Mouse (Mus musculus) frontal cortex, postnatal 25 days (tissue): ENCODE measurements around the gene Kcnh2.

ENCODE experiments used
- DNase-seq, 2 experiments: peaks; one replicate each; pipeline ENCODE4 v3.0.0; 2022; ENCODE audit warnings: low spot score in 2 of 2

The Kcnh2 gene

DNA sequence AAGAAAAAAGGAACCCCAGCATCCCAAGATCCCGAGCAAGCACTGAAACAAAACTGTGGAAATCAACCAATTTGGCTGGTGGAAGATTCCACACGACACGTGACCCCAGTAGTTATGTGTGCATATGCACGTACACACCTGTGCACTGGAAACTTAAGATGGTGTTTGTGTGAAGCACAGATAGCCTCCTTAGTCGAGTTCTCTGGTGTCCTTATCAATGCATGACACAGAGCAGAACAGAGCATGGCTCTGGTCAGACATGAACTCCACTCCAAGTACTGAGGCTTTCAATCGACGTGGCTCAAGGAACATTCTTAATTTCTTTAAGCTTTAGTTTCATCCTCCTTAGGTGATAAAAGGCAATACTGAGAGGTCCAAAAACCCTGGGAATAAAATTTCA lies 5.1 kb downstream of the Kcnh2 start:
- DNase-seq = no peak

DNA sequence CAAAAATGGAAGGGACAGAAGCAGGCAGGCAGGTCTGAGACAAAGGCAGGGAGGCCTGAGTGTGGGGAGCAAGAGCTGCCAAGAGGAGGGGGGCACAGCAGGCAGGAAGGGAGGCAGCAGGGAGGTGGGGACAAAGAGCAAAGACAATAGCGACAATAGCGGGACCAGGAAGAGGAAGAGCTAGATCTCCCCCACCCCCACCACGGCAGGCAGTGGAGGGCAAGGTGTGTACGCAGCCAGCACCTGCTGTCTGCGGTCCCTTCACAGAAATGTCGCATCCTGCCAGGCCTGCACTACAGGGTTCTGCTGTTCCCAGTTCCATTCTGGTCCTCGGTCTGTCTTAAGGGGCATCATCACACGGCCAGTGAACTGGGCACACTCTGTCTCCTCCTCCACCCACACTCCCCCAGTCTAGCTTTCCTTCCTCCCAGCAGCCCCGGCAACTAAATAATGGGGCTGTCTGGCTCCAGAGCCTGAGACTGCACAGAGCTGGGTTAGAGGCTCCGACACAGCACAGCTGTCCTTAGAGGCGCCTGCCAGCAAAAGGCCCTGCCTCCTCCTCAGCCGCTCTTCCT lies 6.8 kb downstream of the Kcnh2 start:
- no peak for DNase-seq

DNA sequence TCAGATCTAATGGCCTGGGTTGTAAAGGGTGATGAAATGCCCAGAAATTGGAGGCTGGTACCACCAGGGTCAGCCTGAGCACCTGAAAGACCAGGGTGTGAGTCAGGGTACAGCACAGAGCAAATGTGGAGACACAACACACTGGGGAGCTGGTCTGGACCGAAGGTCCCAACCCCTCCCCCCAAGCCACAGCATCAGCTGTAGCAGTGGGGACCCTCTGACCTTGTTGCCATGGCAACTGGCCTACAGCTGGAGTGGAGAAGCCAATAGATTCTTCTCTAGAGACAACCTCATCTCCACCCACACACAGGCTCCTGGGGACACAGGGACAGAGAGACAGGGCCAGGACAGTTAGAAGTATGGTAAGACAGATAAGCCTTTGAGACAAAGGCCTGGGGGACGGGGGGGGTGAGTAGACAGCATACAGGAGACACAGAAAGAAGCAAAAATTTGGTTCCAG lies 7.4 kb downstream of the Kcnh2 start:
- no peak for DNase-seq

DNA sequence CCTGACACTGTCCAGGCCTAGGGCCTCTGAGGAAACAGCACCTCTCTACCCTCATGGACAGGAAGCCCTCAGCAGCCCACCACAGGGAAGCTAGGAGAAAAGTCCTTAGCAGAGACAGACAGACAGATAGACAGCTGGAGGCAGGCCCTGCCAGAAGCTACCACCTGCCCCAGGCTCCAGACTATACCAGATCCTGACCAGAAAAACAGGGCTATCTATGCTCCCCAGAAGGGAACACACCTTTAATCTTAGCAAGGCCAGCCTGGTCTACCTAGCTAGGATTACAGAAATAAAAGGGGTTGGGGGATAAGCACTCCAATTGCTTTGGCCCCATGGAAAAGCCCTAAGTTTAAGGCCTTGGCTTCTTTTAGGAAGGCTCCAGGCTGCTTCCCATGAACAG lies 8.0 kb downstream of the Kcnh2 start:
- DNase-seq = no peak

DNA sequence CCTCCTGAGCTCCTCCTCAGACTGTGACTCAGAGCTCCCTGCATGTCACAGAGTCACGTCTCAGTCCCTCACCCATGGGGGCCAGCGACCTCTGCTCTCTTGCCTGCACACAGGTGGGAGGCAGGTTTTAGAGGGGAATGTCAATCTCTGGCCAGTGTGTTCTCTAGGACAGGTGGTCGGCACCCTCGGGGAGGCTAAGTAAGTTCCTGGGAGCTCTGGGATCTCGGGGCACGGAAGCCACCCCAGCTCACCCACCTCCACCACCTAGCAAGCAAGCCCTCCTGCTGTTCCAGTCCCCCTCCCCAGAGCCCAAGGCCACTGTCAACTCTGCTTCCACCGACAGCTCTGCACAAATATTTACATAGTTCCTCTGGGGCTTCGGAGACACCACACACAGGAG lies 8.4 kb downstream of the Kcnh2 start:
- DNase-seq = no peak

DNA sequence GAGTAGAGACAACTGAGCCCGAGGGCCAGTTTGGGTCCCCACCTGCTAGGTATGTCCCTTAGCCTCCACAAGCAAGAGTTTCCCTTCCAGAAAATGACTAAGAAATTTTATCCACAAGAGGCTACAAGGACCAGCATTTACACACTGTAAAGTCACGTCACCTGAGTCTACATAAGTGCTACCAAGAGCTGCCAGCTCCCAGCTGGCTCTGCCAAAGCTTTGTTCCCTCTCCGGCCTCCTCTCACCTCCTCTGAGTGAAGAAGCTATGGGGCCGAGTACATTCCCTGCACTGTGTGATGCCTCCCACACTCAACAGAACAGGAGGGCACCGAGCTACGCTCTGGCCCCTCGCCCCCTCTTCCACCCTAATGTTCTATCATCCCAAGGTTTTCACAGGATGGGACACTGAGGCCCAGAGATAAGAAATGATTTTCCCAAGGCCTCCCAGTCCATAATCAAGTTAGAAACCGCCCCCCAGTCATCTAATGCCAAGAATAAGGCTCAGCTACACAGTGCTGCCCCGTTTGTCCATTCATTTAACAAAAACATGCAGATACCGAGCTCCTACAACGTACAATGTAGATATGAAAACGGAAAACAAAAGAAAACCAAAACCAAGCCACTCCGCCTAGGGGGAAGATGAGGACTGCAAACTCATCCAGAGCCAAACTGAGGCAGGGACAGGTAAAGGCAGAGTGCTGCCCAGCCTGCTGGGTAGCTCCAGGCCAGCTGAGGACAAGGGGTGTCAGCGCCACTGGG lies 9.0 kb downstream of the Kcnh2 start:
- no peak for DNase-seq

DNA sequence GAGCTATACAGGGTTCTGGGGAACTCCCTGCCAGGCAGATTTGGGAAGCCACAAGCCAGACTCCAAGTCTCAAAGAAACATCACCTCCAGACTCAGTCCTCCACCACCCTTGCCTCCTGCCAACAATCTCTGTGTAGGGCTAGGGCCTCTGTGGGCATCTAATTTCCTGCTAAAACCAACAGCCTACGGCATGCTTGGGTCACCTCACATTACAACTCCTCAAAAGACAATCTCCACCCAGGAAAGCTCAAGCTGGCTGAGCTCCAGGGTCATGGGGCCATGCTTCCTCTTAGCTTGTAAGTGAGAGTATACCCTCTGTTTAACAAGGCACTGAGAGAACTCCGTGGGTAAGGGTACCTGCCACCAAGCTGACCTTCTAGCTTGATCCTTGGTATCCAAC lies 13.6 kb downstream of the Kcnh2 start:
- no peak for DNase-seq

DNA sequence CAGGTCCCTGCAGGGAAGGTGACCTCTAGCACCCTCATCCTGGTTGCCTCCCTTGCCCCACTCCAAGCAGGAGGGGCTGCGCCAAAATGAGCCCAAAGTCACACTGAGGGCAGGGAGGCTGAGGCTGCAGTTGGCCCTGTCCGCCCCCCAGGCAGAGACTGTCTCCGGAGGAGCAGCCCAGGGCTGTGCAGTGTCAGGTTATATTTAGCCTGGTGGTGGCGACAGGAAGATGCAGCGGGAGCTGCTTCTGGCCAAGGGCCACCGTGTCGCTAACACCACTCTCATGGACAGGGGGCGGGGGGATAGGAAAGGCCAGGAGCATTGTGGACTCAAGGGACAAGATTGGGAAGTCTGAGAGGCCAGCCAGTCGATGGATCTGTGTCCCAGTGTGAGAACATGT lies 14.0 kb downstream of the Kcnh2 start:
- DNase-seq = no peak

DNA sequence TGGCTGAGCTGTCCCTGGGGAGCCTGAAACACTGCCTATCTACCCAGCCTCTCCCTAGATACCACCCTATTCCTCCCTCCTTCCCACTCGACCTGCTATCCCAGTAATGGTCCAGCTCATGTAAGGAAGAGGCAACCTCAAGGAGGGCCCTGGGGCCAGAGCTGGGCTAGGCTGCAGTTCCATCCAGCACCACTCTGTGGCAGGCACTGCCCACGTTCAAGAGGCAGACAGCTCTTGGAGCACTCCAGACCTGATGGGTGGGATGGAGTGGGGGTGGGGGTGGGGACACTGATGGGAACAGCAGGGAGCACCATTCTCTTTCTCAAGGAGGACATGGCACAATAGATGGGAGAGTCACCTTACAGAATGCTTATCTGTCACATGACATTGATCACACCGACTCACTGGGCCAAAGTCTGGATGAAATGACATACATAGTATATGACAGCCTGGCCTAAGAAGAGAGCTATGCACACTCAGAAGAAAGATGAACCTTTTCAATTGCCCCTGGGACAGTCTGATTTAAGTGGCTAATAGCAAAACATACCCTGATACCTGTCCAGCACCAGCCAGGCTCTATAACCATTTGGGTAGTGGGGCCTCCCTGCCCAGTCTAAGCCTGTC lies 15.4 kb downstream of the Kcnh2 start:
- DNase-seq = no peak

DNA sequence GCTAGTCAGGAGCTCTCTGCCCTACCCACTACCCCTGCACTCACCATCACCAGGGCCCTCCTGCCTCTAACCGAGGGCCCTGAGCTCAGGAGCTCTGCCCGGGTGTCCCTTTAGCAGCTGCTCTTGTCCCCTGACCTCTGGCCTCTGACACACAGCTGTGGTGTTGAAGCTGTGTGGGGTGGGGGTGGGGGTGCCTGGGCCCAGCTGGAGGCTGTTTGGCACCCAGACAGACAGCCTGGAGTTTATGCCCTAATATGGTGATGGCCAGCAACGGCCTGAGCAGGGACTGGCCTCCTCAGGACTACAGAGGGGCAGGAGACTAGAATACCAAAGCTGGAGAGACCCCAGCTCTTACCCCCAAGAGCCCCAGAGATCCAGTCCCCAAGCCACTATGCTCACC lies 16.7 kb downstream of the Kcnh2 start:
- no peak for DNase-seq

DNA sequence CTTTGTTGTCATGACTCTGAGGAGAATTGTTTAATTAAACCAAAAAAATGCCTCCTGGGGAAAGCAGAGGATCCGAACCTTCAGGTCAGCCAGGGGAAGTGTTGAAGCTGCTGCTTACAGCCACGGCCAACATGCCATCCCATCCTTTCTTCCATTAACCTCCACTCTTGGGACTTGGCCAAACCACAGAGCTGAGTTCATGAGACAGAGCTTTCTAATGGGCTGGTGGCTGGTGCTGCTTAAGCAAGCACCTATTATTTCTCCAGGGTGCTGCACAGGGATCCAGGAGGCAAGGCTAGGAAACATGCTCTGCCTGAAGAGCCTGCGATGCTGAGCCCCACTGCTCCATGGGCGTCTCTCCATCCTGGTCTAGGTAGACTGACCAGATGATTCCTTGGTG lies 19.0 kb downstream of the Kcnh2 start:
- DNase-seq = no peak

DNA sequence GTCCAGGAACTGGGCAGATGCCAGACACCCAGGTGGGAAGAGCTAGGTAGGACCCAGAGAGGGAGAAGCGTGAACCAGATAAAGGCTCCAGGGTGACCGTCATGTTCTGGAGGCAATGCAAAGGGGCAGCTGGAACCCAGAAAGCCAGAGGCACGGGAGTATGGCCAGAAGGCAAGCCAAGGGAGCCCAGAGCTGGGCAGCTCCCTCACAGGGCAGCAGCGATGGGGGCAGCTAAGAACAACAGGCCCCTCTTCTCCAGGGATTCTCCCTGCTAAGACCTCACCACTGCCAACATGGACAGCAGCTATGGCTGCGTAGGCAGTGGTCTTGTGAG lies 21.5 kb downstream of the Kcnh2 start:
- no peak for DNase-seq

DNA sequence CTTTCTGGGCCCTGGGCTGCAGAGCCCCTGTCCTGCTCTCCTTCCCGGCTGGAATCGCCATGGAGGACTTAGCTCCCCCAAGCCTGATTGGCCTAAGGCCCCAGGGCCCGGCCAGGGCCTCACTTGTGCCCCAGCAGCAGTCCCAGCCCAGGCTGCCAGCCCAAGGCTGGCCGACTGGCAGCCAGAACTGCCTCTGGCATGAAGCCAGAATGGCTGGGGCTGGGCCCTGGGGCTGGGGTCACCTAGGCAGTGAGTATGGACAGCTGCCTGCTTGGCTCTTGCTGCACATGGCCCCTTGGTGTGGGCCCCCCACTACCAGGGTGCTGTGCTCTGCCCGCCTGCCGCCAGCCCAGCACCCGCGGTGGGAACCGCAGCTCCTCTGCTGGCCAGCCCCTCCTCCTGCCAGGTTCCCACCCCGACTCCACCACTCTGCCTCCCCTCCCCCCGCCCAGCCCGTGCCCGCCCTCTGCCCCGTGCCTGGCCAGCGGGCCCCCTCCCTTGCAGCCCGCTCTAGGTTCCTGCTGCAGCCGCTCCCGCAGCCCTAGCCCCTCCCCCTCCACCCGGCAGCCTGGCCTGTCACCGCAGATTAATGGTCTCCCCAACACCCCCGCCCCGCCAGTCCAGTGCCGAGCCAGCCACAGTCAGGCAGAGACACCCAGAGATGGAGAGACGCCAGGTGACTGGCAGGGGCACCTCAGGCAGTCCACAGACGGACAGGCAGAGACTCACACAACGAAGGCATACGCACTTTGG lies 22.0 kb downstream of the Kcnh2 start:
- no peak for DNase-seq

DNA sequence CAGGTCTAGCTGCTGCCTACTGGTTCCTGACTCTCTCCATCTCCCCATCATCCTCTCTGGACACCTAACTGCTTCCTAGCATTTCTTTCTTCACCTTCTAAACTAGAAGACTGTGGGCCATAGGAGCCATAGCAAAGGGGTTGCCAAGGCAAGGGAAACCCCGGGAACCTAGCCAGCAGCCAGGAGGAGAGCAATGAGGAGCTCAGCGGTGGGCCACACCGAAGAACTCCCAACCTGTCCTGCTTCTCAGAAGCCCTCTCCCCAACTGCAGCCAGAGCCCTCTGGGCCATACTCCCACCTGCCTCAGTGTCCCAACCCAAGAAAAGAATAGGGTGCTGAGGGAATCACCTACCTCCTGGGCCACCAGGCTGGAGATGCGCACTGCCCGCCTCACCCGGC lies 22.6 kb downstream of the Kcnh2 start:
- DNase-seq = no peak

DNA sequence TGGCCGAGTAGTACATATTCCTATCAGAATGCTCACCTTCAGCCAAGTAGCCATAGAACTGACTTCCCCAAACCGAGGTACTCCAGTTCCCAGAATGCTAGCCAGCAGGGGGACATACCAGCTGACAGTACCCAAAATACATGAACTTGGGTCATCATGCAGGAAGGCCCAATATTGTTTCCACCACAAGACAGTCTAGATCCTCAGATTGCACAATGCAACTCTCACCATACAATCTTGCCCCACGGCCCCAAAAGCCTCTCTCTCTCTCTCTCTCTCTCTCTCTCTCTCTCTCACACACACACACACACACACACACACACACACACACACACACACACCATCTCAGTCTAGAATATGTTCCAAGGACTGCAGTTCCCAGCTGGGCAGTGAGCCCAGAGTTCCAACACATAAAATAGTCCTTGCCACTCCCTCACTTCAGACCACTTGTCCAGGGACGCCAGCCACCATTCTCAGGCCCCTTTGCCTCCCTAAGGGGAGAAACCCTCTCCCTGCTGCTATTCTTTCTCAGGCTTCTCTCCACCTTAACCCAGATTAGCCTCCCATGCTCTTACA lies 24.5 kb downstream of the Kcnh2 start:
- no peak for DNase-seq

DNA sequence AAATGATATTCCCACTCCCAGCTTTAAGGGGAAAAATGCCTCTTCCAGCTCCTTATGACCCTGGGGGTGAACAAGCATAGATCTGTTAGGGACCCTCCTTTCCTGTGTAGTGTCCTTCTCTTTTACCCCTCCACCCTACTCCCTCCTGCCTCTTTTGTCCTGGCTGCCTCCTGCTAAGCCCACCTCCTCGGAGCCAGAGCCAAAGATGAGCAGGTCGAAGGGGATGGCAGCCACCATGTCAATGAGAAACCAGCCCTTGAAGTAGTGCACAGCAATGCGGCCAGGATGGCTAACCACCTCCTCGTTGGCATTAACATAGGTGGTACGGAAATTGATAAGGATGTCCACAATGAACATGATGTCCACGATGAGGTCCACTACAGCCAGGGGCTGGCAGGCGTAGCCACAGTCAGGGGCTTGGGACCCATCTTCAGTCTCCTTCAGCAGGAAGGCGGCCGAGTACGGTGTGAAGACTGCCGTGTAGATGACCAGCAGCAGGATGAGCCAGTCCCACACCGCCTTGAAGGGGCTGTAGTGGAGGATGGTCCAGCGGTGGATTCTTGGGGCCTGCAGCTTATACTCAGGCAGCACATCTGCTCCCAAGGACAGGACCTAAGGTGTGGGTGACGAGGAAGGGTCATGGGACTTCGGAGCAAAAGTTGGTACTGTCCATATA lies 25.1 kb downstream of the Kcnh2 start:
- no peak for DNase-seq

DNA sequence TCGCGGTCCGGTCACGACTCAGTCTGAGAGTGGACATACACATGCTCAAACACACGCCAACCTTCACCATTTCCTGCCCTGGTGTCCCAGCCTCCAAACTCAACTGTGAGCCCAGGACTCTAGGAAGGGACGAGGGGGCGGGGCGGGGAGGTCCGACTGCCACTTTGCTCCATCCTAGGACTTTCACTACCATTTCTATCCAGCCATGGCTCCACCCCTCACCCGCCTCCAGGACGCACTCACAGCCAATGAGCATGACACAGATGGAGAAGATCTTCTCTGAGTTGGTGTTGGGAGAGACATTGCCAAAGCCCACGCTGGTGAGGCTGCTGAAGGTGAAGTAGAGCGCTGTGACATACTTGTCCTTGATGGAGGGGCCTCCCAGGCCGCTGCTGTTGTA lies 26.2 kb downstream of the Kcnh2 start:
- no peak for DNase-seq

DNA sequence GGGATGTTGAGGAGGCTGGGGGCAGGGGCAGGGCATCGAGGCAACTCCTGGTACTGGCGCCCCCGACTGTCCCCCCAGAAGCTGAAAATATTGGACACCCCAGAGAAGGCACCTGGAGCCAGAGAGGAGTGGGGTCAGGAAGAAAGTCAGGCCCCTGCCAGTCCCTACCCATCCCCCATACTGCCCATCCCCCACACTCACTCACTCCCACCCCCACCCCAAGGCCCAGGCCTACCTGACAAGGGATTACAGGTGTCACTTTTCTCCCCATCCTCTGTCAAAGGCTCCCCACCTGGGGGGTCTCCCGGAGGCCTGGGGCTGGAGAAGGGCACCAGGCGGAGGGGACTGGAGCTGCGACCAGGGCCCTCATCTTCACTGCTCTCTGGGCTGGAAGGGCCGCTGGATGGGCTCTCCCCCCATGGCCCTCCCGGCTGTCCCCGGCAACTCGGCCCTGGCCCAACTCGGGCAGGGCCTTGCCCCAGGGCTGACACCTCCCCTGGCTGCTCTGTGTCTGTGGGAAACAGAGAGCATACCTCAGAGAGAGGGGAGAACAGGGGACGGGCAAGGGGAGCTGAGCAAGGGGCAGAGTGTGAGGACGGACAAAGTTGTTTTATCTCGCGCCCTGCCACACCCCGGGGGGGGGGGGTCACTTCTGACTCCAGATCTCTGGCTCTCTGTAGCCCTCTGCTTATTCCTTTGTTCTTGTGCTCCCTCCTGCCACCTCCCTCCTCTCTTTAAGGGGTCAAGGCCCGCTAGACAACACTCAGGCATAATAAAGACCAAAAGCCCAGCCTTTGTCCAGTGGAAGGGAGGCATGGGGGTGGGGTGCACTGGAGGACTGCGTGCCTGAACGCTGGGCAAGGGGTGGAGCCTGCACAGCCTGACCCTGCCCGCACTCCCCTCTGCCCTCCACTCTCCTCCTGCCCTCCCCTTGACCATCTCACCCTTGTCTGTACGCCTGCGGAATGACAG lies 29.4 kb downstream of the Kcnh2 start:
- DNase-seq = no peak

DNA sequence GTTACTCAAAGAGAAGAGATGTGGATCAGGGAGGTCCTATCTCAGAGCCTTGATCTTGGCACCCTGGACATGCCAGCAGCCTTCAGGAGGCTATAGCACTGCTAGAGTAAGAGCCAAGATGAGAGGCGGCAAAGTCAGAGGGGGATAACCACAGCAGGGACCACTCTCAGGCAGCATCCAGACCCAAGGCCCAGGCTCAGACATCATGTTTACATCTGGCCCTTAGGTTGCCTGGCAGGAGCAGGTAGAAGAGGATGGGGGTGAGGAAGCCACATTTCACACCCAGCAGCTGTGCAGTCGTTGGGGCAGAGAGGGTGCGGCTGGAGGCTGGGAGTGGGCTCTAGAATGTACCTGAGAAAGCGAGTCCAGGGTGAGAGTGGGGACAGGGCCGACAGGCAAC lies 30.5 kb downstream of the Kcnh2 start:
- DNase-seq = no peak

DNA sequence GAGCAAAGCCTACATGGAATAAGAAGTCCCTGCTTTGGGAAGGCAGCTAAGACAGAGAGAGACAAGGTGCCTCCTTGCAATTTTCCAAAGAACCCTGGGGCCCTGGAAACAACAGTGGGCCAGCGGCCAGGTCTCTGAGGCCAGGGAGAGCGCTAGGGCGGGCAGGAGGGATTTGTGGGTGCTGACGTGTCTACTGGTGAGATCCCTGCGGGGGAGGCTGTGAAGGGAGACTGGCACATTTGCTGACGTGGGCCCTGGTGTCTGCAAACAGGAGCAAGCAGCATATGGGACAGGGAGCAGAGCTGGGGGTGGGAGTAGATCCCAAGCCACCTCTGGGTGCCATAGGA lies 31.0 kb downstream of the Kcnh2 start:
- DNase-seq = no peak
